Mouse (Mus musculus) adipocyte (in vitro differentiated cells): ENCODE results near the gene Acpp.

ENCODE experiments used
- DNase-seq: peaks from one replicate; pipeline ENCODE4 v3.0.0-alpha.2; 2016; ENCODE audit warnings: low spot score

Acpp gene

DNA sequence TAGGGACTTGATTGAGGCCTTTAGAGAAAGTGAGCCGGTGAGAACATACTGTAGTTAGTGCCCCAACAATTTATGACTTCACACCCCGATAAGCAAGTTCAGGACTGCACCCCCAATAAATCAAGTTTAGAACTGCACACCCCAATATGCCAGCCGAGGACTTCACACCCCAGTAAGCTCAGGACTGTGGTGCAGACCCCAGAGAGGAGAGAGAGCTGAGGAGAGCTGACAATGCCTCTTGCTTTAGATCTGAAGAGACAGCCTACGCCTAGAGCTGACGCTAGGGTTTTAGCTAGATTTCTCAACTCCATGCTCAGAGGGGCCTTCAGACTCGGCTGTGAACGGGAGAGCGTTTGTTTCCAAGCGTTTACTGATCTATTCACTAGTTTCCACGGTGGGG, 32.7 kb downstream of the Acpp start:
- DNase-seq: no peak

DNA sequence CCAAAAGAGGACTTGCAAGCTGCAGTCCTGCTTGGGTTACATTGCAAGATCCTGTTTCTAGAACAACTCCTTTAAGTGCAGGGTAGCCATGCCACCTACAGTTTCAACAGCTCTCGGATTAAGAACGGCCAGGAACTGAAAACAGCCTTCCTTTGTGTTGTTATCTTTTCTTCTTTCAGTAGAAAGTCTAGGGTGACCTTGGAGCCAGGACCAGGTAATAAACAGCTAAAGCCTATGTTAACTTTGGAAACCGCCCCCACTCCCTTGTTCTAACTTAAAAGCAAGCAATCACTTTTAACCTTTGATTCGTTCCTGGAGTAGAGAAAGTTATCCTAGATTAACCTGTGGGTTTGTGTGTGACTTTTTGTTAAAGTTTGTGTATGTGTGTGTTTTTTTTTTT, 33.2 kb downstream of the Acpp start:
- DNase-seq: no peak

DNA sequence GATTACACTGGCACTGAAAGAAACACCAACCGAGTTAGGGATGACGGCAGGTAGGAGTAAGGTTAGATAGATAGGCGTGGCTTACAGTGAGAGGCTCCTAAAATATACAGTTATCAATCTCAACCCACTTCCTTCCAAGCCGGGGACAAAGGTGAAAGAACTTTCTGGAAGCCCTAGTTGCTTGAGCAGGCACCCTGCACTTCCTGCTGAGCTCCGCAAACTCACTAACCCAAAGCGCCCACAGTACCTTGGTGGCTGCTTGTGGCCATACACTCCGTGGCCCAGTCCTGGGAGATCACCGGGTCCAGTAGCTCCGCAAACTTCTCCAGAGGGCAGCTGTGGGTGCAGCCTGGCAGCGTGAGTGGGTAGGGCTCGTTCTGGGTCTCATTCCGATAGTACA, 37.0 kb downstream of the Acpp start:
- DNase-seq: no peak

DNA sequence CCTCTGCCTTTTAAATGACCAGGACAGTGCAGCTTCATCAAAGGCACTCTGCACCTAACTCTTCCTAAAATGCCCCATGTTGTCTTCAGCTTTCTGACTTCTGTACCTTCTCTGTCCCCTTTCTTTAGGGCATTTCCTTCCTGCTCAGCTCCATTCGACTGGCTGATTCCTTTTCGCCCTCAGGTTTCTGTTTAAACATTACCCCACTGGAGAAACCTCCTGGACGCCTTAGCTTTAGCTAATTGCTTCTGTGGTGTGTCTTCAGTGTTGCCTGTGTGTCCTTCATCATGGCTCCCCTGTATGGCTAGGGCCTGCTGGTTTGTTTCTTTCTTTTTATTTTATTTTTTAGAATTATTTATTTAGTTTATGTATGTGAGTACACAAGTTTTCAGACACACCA, 40.5 kb downstream of the Acpp start:
- DNase-seq: no peak

DNA sequence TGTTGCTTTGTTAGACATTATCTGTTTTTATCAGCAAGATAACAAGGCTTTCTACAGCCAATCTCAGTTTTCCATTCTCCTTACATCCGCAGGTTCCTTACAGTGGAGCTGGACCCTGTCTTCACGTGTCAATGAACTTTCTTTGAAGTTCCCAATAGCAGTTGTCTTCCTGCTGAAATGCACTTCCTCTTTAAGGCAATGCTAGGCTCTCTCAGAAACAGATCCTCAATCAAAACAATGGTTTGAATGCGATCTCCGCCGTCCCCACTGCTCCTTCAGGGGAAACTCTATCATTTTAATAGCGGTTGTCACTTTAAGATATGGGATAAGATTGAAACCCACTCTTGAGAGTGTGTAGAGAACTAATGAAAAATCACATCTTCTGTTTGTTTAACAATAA, 52.6 kb downstream of the Acpp start:
- no peak for DNase-seq

DNA sequence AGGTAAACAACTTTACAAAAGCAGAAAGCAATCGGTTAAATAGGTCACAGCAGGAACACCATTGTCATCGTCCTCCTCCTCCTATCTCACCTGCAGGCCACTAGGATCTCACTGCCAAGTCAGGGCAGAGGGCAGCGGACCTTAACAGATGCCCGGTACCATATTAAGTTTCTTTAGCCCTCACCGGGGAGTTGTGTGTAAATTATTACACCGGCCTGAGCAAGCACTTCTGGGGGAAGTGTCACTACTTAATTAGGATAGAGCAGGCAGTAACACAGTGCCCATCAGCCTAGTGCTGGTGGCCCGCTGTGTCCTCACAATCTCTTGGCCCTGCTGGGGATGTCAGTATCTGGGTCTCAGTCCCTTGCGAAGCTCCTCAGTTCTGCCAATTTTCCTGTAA, 55.0 kb downstream of the Acpp start:
- DNase-seq: no peak

DNA sequence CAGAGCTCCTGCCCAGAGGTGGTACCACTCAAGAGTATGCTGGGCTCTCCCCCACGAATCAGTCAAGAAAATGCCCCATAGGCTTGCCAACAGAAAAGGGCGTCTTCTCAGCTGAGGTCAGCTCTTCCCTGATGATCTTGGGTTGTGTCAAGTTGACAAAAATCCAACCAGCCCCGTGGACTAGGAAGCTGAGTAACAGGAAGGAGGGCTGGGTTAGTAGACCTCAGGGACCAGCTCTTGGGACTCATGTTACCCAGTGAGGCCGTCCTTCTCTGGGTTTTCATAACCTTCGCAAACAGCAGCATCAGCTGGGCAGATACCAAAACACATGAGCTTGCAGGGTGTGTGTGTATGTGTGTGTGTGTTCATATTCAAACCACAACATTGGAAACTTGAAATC, 55.8 kb downstream of the Acpp start:
- no peak for DNase-seq

DNA sequence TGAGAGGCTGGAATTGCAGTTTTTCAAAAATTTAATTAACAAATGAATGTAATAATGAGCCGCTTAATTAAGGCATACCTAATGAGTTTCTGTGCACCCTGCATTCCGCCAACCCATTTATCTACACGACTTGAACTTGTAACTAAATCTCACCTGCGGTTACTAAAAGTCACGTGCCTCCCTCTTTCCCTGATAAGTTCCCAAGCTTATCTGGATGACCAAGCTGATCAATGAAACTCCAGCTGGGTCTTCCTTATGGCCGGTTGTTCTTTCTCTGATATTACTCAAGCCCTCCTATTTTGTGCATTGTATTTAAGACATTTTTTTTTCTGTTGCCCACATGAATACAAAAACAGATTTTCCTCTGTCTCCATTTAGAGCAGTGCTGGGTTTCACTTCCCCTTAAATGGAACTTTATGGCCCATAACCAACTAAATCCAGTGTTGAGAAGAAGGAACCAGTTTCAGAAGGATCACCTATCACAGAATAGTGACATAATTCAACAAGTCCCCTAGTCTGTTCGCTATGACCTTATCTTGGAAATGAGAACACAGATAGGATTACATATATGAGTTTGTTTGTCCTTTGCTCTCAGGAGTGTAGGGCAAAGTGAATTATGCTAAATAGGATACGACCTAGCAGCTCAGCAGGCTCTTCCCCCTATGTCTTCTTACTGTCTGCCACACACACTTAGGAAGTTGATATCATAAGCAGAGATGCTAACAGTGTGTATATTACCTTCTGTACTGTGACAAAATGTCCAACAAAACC, 56.6 kb downstream of the Acpp start:
- DNase-seq: no peak

DNA sequence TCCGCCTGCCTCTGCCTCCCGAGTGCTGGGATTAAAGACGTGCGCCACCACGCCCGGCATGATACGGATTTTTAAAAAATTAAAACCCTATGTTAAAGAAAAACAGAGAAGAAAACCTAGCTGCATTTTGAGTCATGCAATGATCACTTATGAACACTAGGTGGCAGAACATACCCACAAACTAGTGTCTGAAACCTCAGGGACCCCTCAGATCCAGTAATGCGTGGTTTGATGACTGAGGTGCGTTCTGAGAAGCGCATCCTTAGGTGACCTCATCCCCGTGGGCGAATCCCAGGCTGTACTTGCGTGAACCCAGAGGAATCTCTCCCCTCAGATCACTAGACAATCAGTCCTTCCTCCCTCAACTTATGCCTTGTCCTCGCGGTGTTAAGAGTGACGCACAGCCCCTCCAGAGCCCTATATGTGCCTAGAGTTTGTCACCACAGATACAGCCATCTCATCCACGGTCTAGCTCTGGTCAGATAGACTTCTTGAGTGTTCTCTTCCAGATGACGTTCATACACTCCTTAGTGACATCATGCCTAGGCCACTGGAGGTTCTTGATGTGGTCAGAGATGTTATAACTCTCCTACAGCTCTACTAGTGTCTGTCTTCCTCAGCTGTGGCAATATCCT, 59.9 kb downstream of the Acpp start:
- peak; percentile 33 for DNase-seq

DNA sequence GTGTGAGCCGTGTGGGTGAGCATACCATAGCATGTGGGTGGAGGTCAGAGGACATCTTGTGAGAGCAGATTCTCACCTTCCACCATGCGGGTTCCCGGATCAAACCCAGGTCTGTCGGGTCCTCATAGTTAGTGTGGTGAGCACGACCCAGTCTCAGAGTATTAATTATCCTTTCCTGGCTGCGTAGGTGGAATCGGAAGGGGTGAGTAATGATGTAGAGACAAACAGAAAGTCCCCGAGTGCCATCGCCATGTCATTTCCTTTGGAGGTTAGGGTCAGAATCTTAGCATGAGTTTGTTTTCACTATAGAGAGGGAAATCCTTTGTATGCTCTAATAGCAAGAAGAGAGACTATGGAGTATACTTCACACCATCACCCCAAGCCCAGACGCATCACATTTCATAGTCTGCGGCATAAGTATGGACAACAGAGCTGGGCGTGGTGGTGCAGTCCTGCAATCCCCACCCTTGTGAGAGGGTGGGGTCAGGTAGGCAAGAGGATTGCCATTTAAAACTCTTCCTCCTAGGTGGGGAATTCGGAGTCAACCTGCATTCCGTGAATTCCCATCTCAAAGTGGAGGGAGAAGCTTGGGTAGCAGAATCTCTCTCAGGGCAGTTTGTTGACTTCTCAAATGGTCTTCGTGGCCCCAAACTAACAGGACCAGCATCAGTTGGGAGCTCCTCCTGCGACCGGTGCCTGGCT, 62.3 kb downstream of the Acpp start:
- DNase-seq: no peak

DNA sequence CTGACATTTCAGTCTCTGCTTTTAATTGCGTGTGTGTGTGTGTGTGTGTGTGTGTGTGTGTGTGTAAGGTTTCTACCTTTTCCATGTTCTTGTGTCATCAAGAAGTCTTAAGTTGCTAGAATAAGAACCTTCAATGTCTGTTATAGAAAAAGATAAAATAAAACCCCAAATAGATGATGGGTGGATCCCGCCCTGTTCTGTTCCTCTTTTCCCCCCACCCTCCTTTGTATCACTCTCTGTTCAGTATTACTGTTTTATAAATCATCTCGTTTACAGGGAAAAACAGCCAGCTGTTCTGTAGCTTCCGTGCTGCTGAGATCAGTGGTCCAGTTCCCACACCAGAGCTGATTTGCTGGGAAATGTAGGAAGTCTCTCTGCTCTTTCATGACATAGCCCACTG, 65.5 kb downstream of the Acpp start:
- DNase-seq: no peak

DNA sequence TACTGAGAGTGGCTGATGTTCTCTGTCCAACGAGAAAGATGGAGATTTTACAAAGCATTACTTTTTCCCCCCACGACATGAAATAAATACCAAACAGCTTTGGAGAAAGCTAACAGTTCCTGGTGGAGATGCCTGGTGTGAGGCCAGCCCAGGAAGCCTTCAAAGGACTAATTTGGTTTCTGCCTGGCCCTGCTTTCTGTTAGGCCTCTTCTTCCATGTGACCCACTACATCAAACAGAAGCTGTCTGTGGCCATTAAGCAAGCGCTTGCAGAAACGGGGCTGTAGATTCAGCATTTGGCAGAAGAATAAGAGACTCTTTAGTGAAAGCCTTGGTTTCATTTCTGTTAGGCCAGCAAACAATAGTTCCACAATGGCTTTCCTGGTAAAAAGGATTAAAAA, 65.9 kb downstream of the Acpp start:
- no peak for DNase-seq

DNA sequence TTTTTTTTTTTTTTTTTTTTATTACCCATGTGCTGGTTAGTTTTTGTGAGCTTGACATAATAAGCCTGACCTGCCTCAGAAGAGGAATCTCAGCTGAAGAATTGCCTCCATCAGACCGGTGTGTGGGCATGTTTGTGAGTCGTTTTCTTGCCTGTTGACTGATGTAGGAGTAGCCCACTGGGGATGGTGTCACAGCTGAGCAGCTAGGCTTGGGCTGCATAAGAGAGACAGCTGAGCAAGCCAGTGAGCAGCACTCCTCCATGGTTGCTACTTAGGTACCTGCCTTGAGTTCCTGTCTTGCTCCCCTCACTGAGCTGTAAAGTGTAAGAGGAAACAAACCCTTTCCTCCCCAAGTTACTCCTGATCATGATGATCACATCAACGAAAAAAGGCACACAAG, 67.6 kb downstream of the Acpp start:
- DNase-seq: no peak

DNA sequence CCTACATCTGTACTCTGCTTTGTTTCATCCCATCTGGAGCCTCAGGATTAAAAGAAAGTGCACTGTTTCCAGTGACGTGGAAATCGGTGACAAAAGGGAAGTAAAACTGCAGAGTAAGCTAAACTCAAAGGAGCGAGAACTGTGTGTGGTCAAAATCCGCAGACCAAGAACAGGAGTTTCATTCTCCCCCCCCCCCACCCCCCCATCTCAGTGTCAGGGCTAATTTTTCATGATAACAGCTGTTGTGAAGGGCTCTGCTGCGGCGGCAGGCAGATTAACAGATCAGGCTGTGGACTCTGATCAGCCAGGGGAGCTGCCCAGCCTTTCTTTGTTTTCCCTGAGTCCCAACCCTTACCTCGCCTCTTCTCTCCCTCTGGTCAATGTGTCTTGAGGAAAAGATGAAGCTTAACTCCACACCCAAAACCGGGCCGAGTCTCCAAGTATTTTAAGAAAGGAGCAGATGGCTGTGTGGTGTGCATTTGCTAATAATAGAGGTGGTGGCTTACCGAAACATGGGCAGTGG, 68.1 kb downstream of the Acpp start:
- no peak for DNase-seq

DNA sequence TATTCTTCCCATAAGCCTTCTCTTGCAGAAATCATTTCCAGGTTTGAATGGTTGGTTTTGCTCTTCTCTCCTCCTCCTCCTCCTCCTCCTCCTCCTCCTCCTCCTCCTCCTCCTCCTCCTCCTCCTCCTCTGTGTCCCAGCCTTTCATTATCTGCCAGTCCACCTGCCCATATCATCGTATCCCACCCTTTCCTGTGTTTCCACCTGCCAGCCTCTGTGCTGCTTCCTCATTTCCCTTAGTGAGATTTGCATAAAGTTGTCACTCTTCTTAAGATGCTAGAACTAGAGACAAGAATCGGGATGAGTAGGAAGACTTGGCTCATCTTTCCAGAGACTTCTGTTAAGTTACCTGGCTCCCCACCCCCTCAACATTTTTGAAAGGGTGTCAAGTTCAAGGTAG, 73.0 kb downstream of the Acpp start:
- no peak for DNase-seq

DNA sequence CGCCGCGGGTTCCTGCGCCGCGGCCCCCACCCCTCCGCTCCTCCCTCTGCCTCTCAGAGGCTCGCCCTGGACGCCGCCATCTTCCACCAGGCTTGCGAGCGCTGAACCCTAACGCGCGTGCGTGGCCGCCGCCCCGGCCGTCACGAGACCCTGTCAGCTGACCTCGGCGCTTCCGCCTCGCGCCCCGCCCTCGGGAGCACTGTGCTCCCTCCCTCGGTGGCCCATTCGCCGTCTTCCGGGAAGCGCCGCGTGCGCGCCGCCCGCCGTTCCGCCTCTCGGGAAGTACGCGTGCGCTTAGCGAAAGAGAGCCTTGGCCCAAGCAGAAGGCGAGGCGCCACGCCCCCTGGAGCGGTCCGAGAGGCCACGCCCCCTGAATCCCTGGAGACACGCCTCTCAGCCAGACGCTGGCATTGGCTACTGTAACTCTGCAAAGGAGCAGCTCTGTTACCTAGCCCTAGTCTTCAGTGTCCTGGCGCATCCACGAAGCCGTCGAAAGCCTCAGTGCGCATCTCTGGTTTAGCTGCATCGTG, 74.7 kb downstream of the Acpp start, which contains the start of gene Dnajc13:
TSS of gene Dnajc13 (minus strand) at position 108 of the 530 bp plus-strand sequence.
- DNase-seq: peak; percentile 96

DNA sequence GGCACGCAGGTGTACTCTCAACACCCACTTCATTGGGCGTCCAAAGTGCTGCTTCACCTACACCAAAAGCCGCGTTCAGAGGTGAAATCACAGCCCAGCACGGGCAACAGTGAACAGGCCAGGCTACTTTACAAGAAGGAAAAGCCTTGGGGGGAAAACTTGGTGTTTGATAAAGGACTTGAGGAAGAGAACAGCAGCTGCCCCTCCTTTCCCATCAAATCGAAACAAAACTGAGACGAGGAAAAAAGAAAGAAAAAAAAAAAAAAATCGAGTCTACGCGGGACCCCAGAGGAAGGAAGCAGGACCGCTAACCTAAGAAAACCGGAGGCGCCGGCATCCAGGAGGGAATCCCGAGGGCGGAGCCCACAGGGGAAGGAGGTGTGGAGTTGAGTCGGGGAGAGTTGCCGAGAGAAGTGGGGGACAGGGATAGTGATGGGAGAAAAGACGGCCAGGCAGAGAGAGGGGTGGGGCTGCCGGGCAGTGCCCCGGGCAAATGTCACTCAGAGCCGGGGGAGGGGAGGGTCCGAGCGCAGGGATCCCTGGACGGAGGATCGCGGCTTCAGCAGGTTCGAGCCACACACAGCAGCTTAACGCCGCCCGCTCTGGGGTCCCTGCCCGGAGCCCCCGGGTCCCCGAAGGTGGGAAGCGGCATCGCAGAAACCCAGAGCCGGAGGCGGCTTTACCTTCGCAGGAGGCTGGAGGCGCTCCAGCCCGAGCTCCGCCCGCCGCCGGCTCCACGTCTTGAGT, 75.4 kb downstream of the Acpp start:
- DNase-seq: peak; percentile 41

DNA sequence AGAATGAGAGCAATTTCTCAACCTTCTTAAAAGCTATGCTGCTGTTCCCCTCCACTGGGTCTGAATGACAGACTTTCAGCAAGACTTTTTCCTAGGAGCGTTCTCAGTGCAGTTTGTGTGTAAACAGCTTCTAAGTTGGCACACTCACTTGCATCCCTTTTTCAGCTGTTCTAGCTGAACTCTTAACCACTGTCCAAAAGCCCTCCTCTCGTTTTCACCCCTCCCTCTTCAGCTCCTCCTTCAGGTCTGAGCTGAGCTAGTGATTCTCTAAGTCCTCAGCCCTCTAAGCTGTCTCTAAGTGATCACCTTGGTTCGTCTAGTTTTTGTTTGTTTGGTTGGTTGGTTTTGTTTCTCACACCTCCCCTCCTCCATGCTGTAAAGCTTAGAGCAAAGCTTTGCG, 77.2 kb downstream of the Acpp start:
- peak; percentile 36 for DNase-seq

DNA sequence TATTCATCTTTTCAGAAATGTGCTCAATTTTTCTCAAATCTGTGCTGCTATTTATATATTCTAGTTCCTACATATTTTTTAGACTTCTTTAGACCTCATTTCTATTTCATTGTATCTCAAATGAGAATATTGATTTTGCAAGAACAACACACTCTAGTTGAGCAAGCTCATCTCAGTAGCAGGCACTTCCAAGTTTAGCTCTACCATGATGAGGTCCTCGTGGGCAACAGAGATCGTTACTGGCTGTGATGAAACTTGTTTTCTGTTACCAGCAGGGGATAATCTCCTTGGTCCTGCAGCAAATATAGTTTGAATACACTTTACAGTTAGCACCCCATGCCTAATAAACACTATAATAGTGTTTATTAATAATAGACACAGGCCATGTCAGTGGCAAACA, 81.5 kb downstream of the Acpp start:
- DNase-seq: no peak

DNA sequence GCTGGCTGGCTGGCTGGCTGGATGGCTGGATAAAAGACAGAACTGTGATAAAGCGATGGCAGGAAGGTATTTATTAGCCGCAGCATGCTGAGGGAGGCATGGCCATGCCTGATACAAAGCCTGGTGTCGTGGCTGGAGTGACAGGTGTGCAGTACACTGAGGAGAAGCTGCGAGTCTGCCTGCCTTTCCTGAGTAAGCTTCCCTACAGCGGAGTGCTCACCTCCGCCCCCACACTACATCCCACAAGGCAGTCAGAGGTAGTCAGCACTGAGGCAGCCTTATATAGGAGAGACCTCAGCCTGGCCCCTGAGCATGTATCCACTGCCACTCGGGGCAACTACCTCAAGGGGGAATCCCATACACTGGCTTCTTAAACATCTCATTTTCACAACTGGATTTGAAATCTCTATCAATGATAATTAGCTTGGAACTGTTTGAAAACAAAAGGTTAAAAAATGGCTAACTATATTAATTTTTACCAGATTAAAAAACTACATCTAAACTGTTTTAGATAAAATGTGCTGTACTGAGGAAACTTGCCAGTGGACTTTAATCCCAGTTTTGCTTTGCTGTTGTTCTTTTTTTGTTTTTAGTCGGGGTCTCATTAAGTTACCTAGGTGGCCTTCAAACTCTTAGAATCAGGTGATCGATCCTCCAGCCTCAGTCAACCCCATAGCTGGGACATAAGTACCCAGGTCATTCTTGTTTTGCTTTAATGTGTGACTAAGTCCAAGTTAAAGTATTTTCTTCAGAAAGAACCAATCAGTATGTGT, 83.0 kb downstream of the Acpp start:
- no peak for DNase-seq

DNA sequence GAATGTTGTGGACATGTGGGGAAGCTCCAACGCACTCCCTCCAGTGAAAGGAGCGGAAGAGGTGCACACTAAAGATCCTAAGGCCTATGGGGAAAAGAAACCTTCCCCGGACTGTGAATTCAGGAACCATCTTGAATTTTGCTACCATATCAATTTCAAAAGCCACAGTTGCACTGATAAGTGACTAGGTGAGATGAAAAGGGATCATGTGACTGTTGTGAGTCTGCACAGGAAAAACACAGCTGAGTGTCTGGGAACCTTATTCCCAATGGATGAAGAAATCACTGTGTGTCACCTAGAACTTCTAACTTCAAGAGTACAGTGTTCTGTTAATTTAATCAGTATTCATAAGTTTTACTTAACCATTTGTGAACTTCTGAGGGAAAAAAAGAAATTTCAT, 84.9 kb downstream of the Acpp start:
- no peak for DNase-seq
